Comparison of ENCODE assay signal across 29 mouse cellular contexts in genomic region chr9:31122464-31123030, GRCm38 (mm10). TPM values are rescaled to one million over a fixed set of nuclear protein-coding genes. Genes with fewer than 3 reads are reported as not detected.
DNase-seq lines count a peak whose midpoint lies in the region; ATAC-seq and TF ChIP-seq lines count a peak whose summit lies in the region.
"Had no signal": no experiment of that assay in that cellular context is flagged by ENCODE, and none has a peak within 500 bp of the region (broad histone marks: within the 10 kb centered on the region; RNA-seq: fewer than 3 reads in every experiment).

No protein-coding gene starts in this region.

- H3K36me3 ChIP-seq in kidney, adult 2 months (ENCODE audit: control insufficient read depth, insufficient read depth, low read length): no peaks in the 10 kb centered on the region
- H3K36me3 ChIP-seq in forebrain, embryonic 15.5 days: no peaks in the 10 kb centered on the region
- H3K36me3 ChIP-seq in stomach, postnatal 0 days (ENCODE audit: control insufficient read depth, insufficient read depth, low read length): no peaks in the 10 kb centered on the region
- H3K36me3 ChIP-seq: G1E; heart, embryonic 13.5 days; kidney, embryonic 15.5 days; liver, embryonic 13.5 days; neural tube, embryonic 13.5 days; stomach, embryonic 15.5 days had no signal

- H3K9me3 ChIP-seq in forebrain, embryonic 15.5 days: no peaks in the 10 kb centered on the region
- H3K9me3 ChIP-seq in stomach, postnatal 0 days (ENCODE audit: control insufficient read depth, low read length): no peaks in the 10 kb centered on the region
- H3K9me3 ChIP-seq: G1E; heart, embryonic 13.5 days; kidney, embryonic 15.5 days; liver, embryonic 13.5 days; neural tube, embryonic 13.5 days; stomach, embryonic 15.5 days had no signal

- no peak overlapping the region for H3K4me2 ChIP-seq in forebrain, embryonic 15.5 days (replicated peaks)
- no peak overlapping the region for H3K4me2 ChIP-seq in stomach, postnatal 0 days (replicated peaks; ENCODE audit: low read depth)
- H3K4me2 ChIP-seq: heart, embryonic 13.5 days; hindbrain, embryonic 14.5 days; kidney, embryonic 15.5 days; liver, embryonic 13.5 days; neural tube, embryonic 13.5 days; stomach, embryonic 15.5 days had no signal

- no peak overlapping the region for H3K4me3 ChIP-seq in kidney, adult 2 months (ENCODE audit: insufficient read depth, low read depth, low read length)
- H3K4me3 ChIP-seq in forebrain, embryonic 15.5 days: no peak overlapping the region
- H3K4me3 ChIP-seq in stomach, postnatal 0 days (ENCODE audit: low read depth, low read length): no peak overlapping the region
- H3K4me3 ChIP-seq: heart, embryonic 13.5 days; kidney, embryonic 15.5 days; layer of hippocampus, adult 2 months; left cerebral cortex, adult 2 months; liver, embryonic 13.5 days; neural tube, embryonic 13.5 days; stomach, embryonic 15.5 days had no signal

- 43% methylated on average over 13 of the region's 13 CpGs for WGBS in kidney, adult 2 months
- WGBS in forebrain, embryonic 15.5 days: 35% methylated on average over 13 of the region's 13 CpGs
- WGBS in stomach, postnatal 0 days: 54% methylated on average over 13 of the region's 13 CpGs

- ATAC-seq in forebrain, embryonic 15.5 days (replicated peaks): 0 out of 2 replicates have a peak, but pooled peaks have one; percentile 44
- peak; percentile 11; the same call in 1 of the 2 replicates for ATAC-seq in stomach, postnatal 0 days (ENCODE audit: low FRiP score, low TSS enrichment)
- ATAC-seq: lung, postnatal 0 days had no signal

- no peak overlapping the region for H3K27ac ChIP-seq in kidney, adult 2 months (ENCODE audit: insufficient read depth, low read depth, low read length)
- H3K27ac ChIP-seq in forebrain, embryonic 15.5 days (replicated peaks): no peak overlapping the region
- H3K27ac ChIP-seq in stomach, postnatal 0 days (replicated peaks): peak overlapping the region; percentile 45; the same call in 1 of the 2 replicates
- H3K27ac ChIP-seq: heart, embryonic 13.5 days; hindbrain, embryonic 14.5 days; kidney, embryonic 15.5 days; layer of hippocampus, adult 2 months; left cerebral cortex, adult 2 months; liver, embryonic 13.5 days; neural tube, embryonic 13.5 days; stomach, embryonic 15.5 days had no signal

- no peaks in the 10 kb centered on the region for H3K27me3 ChIP-seq in kidney, adult 2 months (replicated peaks; ENCODE audit: control insufficient read depth, insufficient read depth, low read length)
- H3K27me3 ChIP-seq in forebrain, embryonic 15.5 days: no peaks in the 10 kb centered on the region
- H3K27me3 ChIP-seq in stomach, postnatal 0 days (ENCODE audit: control insufficient read depth, insufficient read depth, low read length): no peaks in the 10 kb centered on the region
- H3K27me3 ChIP-seq: CH12.LX; kidney, embryonic 15.5 days; liver, embryonic 13.5 days; neural tube, embryonic 13.5 days; stomach, embryonic 15.5 days had no signal

- TF ChIP-seq CTCF in kidney, adult 2 months (conservative IDR thresholded peaks at IDR 0.05; ENCODE audit: insufficient read depth, insufficient read length, low read depth, low read length): no peak
- TF ChIP-seq CTCF in stomach, postnatal 0 days (IDR thresholded peaks at IDR 0.05; ENCODE audit: low read depth): no peak

- no peak overlapping the region for H3K9ac ChIP-seq in forebrain, embryonic 15.5 days (replicated peaks)
- H3K9ac ChIP-seq in stomach, postnatal 0 days (ENCODE audit: low read length): no peak overlapping the region
- H3K9ac ChIP-seq: heart, embryonic 13.5 days; hindbrain, embryonic 14.5 days; kidney, embryonic 15.5 days; liver, embryonic 13.5 days; neural tube, embryonic 13.5 days; stomach, embryonic 15.5 days had no signal

- no peaks in the 10 kb centered on the region for H3K4me1 ChIP-seq in kidney, adult 2 months (ENCODE audit: control insufficient read depth, insufficient read depth, low read length)
- peaks cover 13% of the 10 kb centered on the region for H3K4me1 ChIP-seq in forebrain, embryonic 15.5 days
- H3K4me1 ChIP-seq in stomach, postnatal 0 days (replicated peaks; ENCODE audit: control insufficient read depth, insufficient read depth): no peaks in the 10 kb centered on the region; the same call in 1 of the 2 replicates
- H3K4me1 ChIP-seq: liver, embryonic 13.5 days; neural tube, embryonic 13.5 days had no signal

- no peak for TF ChIP-seq EP300 in stomach, postnatal 0 days (optimal IDR thresholded peaks at IDR 0.05)

- TF ChIP-seq POLR2A in kidney, adult 2 months (IDR thresholded peaks at IDR 0.05; ENCODE audit: low read depth, low read length): no peak

- peak; percentile 37 for DNase-seq in adrenal gland, postnatal 10 days
- DNase-seq in adrenal gland, adult 2 months: no peak
- DNase-seq in kidney, postnatal 4 days: peak; percentile 28 to 48
- DNase-seq in kidney, adult 2 months: no peak
- DNase-seq in stomach, postnatal 0 days (ENCODE audit: low spot score): peak; percentile 54
- DNase-seq in cerebellum, adult 9-11 months: no peak
- DNase-seq: adrenal gland, postnatal 25 days; cerebellum, adult 2 months; cerebellum, postnatal 36 days; gastrocnemius, postnatal 10 days; heart, postnatal 10 days; kidney, adult 11 months; kidney, postnatal 25 days; left cerebral cortex, postnatal 4 days; liver, embryonic 13.5 days; lung, adult 18-20 months; right cerebral cortex, postnatal 14 days; thymus, postnatal 14 days had no signal

RNA-seq across cellular contexts. Expression of gene St14, which starts 9.1 kb away (rescaled TPM):
- under 1 TPM; 0.75 to 0.82 TPM for total RNA-seq in adrenal gland, postnatal 10 days (2021)
- 1 to 10 TPM in 1 of 2 experiments, under 1 TPM in 1; 0.48 to 1.5 TPM for total RNA-seq in adrenal gland, adult 2 months (2021)
- polyA plus RNA-seq in adrenal gland, adult 2 months (2012; rRNA removed): 0.41 and 1.2 TPM in 2 replicates
- 62.8 and 71.2 TPM in 2 replicates for polyA plus RNA-seq in kidney, adult 2 months (2012; rRNA removed)
- 0.27 and 0.36 TPM in 2 replicates for polyA plus RNA-seq in forebrain, embryonic 15.5 days (2015; fragmentation: Nextera tagmentation; extraction: Ambion mirVana)
- 60.4 and 61.6 TPM in 2 replicates for polyA plus RNA-seq in stomach, postnatal 0 days (2015; fragmentation: Nextera tagmentation; extraction: Ambion mirVana)
- polyA plus RNA-seq: G1E had no signal

Comparison
In these comparisons a context has a peak if more than half of its experiments do, and no peak if none do; other contexts are left out.
1. DNase-seq: peak in adrenal gland, postnatal 10 days (single experiment), kidney, postnatal 4 days (2 of 2) and stomach, postnatal 0 days (single experiment); none in adrenal gland, adult 2 months (single experiment), kidney, adult 2 months (single experiment) and cerebellum, adult 9-11 months (single experiment).
2. RNA of gene St14, which starts 9.1 kb away (polyA plus RNA-seq): 62.8 to 71.2 TPM in kidney, adult 2 months and 60.4 to 61.6 TPM in stomach, postnatal 0 days; 0.41 to 1.2 TPM in adrenal gland, adult 2 months and 0.27 to 0.36 TPM in forebrain, embryonic 15.5 days; every median in the first group is over 10 times any median in the second.